Mouse (Mus musculus): ENCODE measurements at regions not wholly inside any gene's neighbourhood (a gene's known extent, or its start where the extent isn't known, plus 50 kb on each side); places are given as distances from the start of the nearest gene placed in this dataset.

GRCm38 (mm10) chr9:113567705-113568104 is 140.4 kb downstream of the Pdcd6ip start:
- Histone ChIP-seq H3K79me2 (ENCODE audit: control insufficient read depth, insufficient read depth) (no peaks in the 10 kb centered on the region), H3K36me3 (ENCODE audit: control insufficient read depth, insufficient read depth) (no peaks in the 10 kb centered on the region), H3K27me3 (ENCODE audit: control insufficient read depth, insufficient read depth, insufficient read length) (no peaks in the 10 kb centered on the region), H3ac (ENCODE audit: control insufficient read depth, insufficient read length) (no peak overlapping the region), H3K4me3 (no peak overlapping the region), H3K4me2 (ENCODE audit: low read depth) (no peak overlapping the region)
- no peak for TF ChIP-seq MAX (IDR thresholded peaks at IDR 0.05; ENCODE audit: low read depth)
- no peak for TF ChIP-seq REST (IDR thresholded peaks at IDR 0.05; ENCODE audit: insufficient read depth, insufficient read length)
- TF ChIP-seq E2F4 (IDR thresholded peaks at IDR 0.05; ENCODE audit: insufficient read depth) = no peak
- no peak for TF ChIP-seq MYOG (IDR thresholded peaks at IDR 0.05; ENCODE audit: control insufficient read depth in 1 of 3, insufficient read depth in 1 of 3, insufficient read length in 2 of 3, low read depth in 2 of 3)
- no peak for TF ChIP-seq TCF12 (IDR thresholded peaks at IDR 0.05; ENCODE audit: insufficient read depth, poor library complexity, severe bottlenecking)
- TF ChIP-seq TCF3 (IDR thresholded peaks at IDR 0.05; ENCODE audit: insufficient read length, low read depth) = no peak
- no peak for TF ChIP-seq CEBPB (IDR thresholded peaks at IDR 0.05; ENCODE audit: insufficient read depth, poor library complexity, severe bottlenecking)
- no peak for TF ChIP-seq POLR2A (IDR thresholded peaks at IDR 0.05; ENCODE audit: insufficient read length, low read depth)

GRCm38 (mm10) chr9:113566620-113567019 is 141.4 kb downstream of the Pdcd6ip start:
- TF ChIP-seq TCF12 (IDR thresholded peaks at IDR 0.05; ENCODE audit: insufficient read depth, poor library complexity, severe bottlenecking) (no peak), MAX (IDR thresholded peaks at IDR 0.05; ENCODE audit: low read depth) (no peak), REST (IDR thresholded peaks at IDR 0.05; ENCODE audit: insufficient read depth, insufficient read length) (no peak), MYOD1 (IDR thresholded peaks at IDR 0.05; ENCODE audit: control insufficient read depth in 1 of 3, insufficient read length in 2 of 3, low read depth in 2 of 3) (no peak), MYOG (IDR thresholded peaks at IDR 0.05; ENCODE audit: control insufficient read depth in 1 of 3, insufficient read depth in 1 of 3, insufficient read length in 2 of 3, low read depth in 2 of 3) (no peak), POLR2A (IDR thresholded peaks at IDR 0.05; ENCODE audit: insufficient read length, low read depth) (no peak), TCF3 (IDR thresholded peaks at IDR 0.05; ENCODE audit: insufficient read length, low read depth) (no peak), CEBPB (IDR thresholded peaks at IDR 0.05; ENCODE audit: insufficient read depth, poor library complexity, severe bottlenecking) (no peak), SRF (IDR thresholded peaks at IDR 0.05; ENCODE audit: control insufficient read depth, insufficient read length, low read depth) (no peak), POLR2AphosphoS2 (IDR thresholded peaks at IDR 0.05; ENCODE audit: insufficient read length, low read depth) (no peak), E2F4 (IDR thresholded peaks at IDR 0.05; ENCODE audit: insufficient read depth) (no peak), USF1 (IDR thresholded peaks at IDR 0.05; ENCODE audit: low read depth) (no peak)
- no peaks in the 10 kb centered on the region for H3K27me3 ChIP-seq (ENCODE audit: control insufficient read depth, insufficient read depth, insufficient read length)

GRCm38 (mm10) chr9:113553911-113554310 is 154.1 kb downstream of the Pdcd6ip start:
- H3K79me2 ChIP-seq (ENCODE audit: control insufficient read depth, insufficient read depth) = no peaks in the 10 kb centered on the region
- H3ac ChIP-seq (ENCODE audit: control insufficient read depth, insufficient read length) = no peak overlapping the region
- H3K4me2 ChIP-seq (ENCODE audit: low read depth) = no peak overlapping the region
- H3K36me3 ChIP-seq (ENCODE audit: control insufficient read depth, insufficient read depth) = no peaks in the 10 kb centered on the region
- TF ChIP-seq SRF (IDR thresholded peaks at IDR 0.05; ENCODE audit: control insufficient read depth, insufficient read length, low read depth) = no peak
- no peak for TF ChIP-seq MAX (IDR thresholded peaks at IDR 0.05; ENCODE audit: low read depth)
- TF ChIP-seq USF1 (IDR thresholded peaks at IDR 0.05; ENCODE audit: low read depth) = no peak
- TF ChIP-seq CEBPB (IDR thresholded peaks at IDR 0.05; ENCODE audit: insufficient read depth, poor library complexity, severe bottlenecking) = no peak
- TF ChIP-seq REST (IDR thresholded peaks at IDR 0.05; ENCODE audit: insufficient read depth, insufficient read length) = no peak
- no peak for TF ChIP-seq POLR2AphosphoS2 (IDR thresholded peaks at IDR 0.05; ENCODE audit: insufficient read length, low read depth)
- TF ChIP-seq TCF12 (IDR thresholded peaks at IDR 0.05; ENCODE audit: insufficient read depth, poor library complexity, severe bottlenecking) = no peak
- TF ChIP-seq TCF3 (IDR thresholded peaks at IDR 0.05; ENCODE audit: insufficient read length, low read depth) = no peak
- no peak for TF ChIP-seq POLR2A (IDR thresholded peaks at IDR 0.05; ENCODE audit: insufficient read length, low read depth)
- no peak for TF ChIP-seq MYOG (IDR thresholded peaks at IDR 0.05; ENCODE audit: control insufficient read depth in 1 of 3, insufficient read depth in 1 of 3, insufficient read length in 2 of 3, low read depth in 2 of 3)
- no peak for TF ChIP-seq E2F4 (IDR thresholded peaks at IDR 0.05; ENCODE audit: insufficient read depth)
- TF ChIP-seq MYOD1 (IDR thresholded peaks at IDR 0.05; ENCODE audit: control insufficient read depth in 1 of 3, insufficient read length in 2 of 3, low read depth in 2 of 3) = no peak
- no peaks in the 10 kb centered on the region for H3K27me3 ChIP-seq (ENCODE audit: control insufficient read depth, insufficient read depth, insufficient read length)
- no peak overlapping the region for H3K4me3 ChIP-seq

More at GRCm38 (mm10) chr9:113566620-113567019, 141.4 kb downstream of the Pdcd6ip start:
- Histone ChIP-seq H3K4me2 (ENCODE audit: low read depth) (no peak overlapping the region), H3K79me2 (ENCODE audit: control insufficient read depth, insufficient read depth) (no peaks in the 10 kb centered on the region), H3K4me3 (no peak overlapping the region), H3ac (ENCODE audit: control insufficient read depth, insufficient read length) (no peak overlapping the region), H3K36me3 (ENCODE audit: control insufficient read depth, insufficient read depth) (no peaks in the 10 kb centered on the region)

- H3K27me3 ChIP-seq (ENCODE audit: control insufficient read depth, insufficient read depth, insufficient read length) = no peaks in the 10 kb centered on the region
- H3ac ChIP-seq (ENCODE audit: control insufficient read depth, insufficient read length) = no peak overlapping the region
- no peak overlapping the region for H3K4me3 ChIP-seq
- H3K4me2 ChIP-seq (ENCODE audit: low read depth) = no peak overlapping the region
- H3K36me3 ChIP-seq (ENCODE audit: control insufficient read depth, insufficient read depth) = no peaks in the 10 kb centered on the region
- TF ChIP-seq MYOD1 (IDR thresholded peaks at IDR 0.05; ENCODE audit: control insufficient read depth in 1 of 3, insufficient read length in 2 of 3, low read depth in 2 of 3) = no peak
- TF ChIP-seq USF1 (IDR thresholded peaks at IDR 0.05; ENCODE audit: low read depth) = no peak
- H3K79me2 ChIP-seq (ENCODE audit: control insufficient read depth, insufficient read depth) = no peaks in the 10 kb centered on the region
Measured at GRCm38 (mm10) chr9:113547458-113547857, 160.6 kb downstream of the Pdcd6ip start.

GRCm38 (mm10) chr9:113528586-113528985 is 179.5 kb downstream of the Pdcd6ip start:
- TF ChIP-seq E2F4 (IDR thresholded peaks at IDR 0.05; ENCODE audit: insufficient read depth) = no peak
- no peak for TF ChIP-seq POLR2A (IDR thresholded peaks at IDR 0.05; ENCODE audit: insufficient read length, low read depth)
- no peak for TF ChIP-seq MAX (IDR thresholded peaks at IDR 0.05; ENCODE audit: low read depth)
- no peak for TF ChIP-seq SRF (IDR thresholded peaks at IDR 0.05; ENCODE audit: control insufficient read depth, insufficient read length, low read depth)
- TF ChIP-seq TCF3 (IDR thresholded peaks at IDR 0.05; ENCODE audit: insufficient read length, low read depth) = no peak

More at GRCm38 (mm10) chr9:113528586-113528985, 179.5 kb downstream of the Pdcd6ip start:
- H3K27me3 ChIP-seq (ENCODE audit: control insufficient read depth, insufficient read depth, insufficient read length) = no peaks in the 10 kb centered on the region
- H3ac ChIP-seq (ENCODE audit: control insufficient read depth, insufficient read length) = no peak overlapping the region
- no peak overlapping the region for H3K4me3 ChIP-seq
- H3K79me2 ChIP-seq (ENCODE audit: control insufficient read depth, insufficient read depth) = no peaks in the 10 kb centered on the region
- no peaks in the 10 kb centered on the region for H3K36me3 ChIP-seq (ENCODE audit: control insufficient read depth, insufficient read depth)
- H3K4me2 ChIP-seq (ENCODE audit: low read depth) = no peak overlapping the region

Data from myocyte (in vitro differentiated cells).